Mouse (Mus musculus) cortical plate, adult 2 months (tissue): ENCODE results near the gene Msh5. TPM values are rescaled to one million over a fixed set of nuclear protein-coding genes. Genes with fewer than 3 reads are reported as not detected.
"Not testable (repeated sequence)": the region's sequence is repeated elsewhere in the genome, so short reads cannot be mapped to it uniquely, and the experiment has no call there.

ENCODE experiments used
- H3K27ac ChIP-seq: fragments of 200-500 bp; 2 replicates; pipeline ENCODE4 v1.5.1; 2012; ENCODE audit warnings: low read length, control low read depth, inconsistent platforms; ENCODE audit not compliant: insufficient read depth
- H3K4me1 ChIP-seq: fragments of 200-500 bp; 2 replicates; pipeline ENCODE4 v1.6.1; 2011; ENCODE audit warnings: low read length; ENCODE audit not compliant: control insufficient read depth, insufficient read depth
- H3K4me3 ChIP-seq: fragments of 200-500 bp; 2 replicates; pipeline ENCODE4 v1.5.1; 2011; ENCODE audit warnings: mild to moderate bottlenecking, low read length, control low read depth; ENCODE audit not compliant: insufficient read depth
- CTCF ChIP-seq: fragments of 200-500 bp; IDR thresholded peaks from 2 replicates; pipeline ENCODE4 v1.5.1; 2011; ENCODE audit warnings: mild to moderate bottlenecking, control low read depth, low read length; ENCODE audit not compliant: insufficient read depth; ENCODE audit errors: extremely low read depth
- POLR2A ChIP-seq: fragments of 200-500 bp; IDR thresholded peaks from 2 replicates; pipeline ENCODE4 v1.6.1; 2011; ENCODE audit warnings: mild to moderate bottlenecking, low read length, control low read depth; ENCODE audit not compliant: insufficient read depth; ENCODE audit errors: extremely low read depth
- polyA plus RNA-seq: library from polyadenylated mRNA; depleted of rRNA; stranded (reverse); fragments of >200 nt; gene quantifications from 2 replicates; pipeline ENCODE4 v1.2.3, GENCODE M21; 2012

Msh5 gene
- polyA plus RNA-seq, 1 experiment, result 0.58 TPM

DNA sequence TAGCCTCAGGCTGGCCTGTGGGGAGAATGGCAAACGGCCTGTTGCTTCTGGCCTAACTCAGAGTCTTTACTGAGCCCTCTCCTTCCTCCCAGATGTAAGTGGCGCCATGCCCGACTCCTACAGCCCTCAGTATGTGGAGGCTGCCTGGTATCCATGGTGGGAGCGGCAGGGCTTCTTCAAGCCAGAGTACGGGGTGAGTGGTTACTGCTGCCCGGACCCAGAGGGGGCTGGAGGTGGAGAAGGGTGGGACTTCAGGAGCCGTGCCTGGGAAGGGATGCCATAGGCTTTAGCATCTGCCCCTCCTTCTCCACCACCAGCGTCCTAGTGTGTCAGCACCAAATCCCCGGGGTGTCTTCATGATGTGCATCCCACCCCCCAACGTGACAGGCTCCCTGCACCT, 41.4 kb downstream of the Msh5 start:
- Histone ChIP-seq H3K4me3 (no peak overlapping the region), H3K27ac (no peak overlapping the region), H3K4me1 (peaks cover 4% of the 10 kb centered on the region; the same call in 1 of the 2 replicates)
- no peak for TF ChIP-seq POLR2A
- no peak for TF ChIP-seq CTCF

GRCm38 (mm10) chr17:35004075-35004717, 42.3 kb downstream of the Msh5 start:
- no peak overlapping the region for H3K27ac ChIP-seq
- peaks cover 4% of the 10 kb centered on the region; the same call in 1 of the 2 replicates for H3K4me1 ChIP-seq
- no peak overlapping the region for H3K4me3 ChIP-seq
- no peak for TF ChIP-seq CTCF
- no peak for TF ChIP-seq POLR2A

DNA sequence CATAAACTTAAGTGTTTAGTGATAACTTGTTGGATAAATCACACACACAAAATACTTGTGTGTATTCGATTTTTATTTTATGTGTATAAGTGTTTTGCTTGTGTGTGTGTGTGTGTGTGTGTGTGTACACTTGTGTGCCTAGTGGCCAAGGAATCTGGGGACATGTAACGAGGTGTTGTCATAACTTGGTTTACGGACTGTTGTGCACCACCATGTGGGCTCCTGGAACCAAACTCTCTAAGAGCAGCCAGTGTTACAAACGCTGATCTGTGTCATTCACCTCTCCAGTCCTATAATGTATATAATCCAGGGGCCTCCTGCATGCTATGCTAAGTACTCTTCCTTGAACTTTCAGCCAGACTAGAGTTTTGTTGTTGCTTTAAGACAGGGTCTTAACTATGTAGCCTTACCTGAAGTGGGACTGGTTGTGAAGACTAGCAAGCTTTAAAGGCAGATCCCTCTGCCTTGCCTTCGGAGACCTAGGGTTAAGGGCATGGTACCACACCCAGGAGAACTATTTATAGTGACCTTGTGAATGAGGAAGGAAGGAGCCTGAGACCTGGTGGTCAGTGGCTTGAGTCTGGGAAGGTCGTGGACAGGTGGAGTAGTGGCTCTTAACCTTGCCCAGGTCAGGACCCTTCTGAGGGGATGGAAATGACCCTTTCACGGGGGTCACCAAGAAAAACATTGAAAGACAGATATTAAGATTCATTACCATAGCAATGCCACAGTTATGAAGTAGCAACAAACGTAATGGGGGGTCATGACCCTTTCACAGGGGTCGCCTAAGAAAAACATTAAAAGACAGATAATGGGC, 43.3 kb downstream of the Msh5 start:
- TF ChIP-seq CTCF (no peak), POLR2A (no peak)

DNA sequence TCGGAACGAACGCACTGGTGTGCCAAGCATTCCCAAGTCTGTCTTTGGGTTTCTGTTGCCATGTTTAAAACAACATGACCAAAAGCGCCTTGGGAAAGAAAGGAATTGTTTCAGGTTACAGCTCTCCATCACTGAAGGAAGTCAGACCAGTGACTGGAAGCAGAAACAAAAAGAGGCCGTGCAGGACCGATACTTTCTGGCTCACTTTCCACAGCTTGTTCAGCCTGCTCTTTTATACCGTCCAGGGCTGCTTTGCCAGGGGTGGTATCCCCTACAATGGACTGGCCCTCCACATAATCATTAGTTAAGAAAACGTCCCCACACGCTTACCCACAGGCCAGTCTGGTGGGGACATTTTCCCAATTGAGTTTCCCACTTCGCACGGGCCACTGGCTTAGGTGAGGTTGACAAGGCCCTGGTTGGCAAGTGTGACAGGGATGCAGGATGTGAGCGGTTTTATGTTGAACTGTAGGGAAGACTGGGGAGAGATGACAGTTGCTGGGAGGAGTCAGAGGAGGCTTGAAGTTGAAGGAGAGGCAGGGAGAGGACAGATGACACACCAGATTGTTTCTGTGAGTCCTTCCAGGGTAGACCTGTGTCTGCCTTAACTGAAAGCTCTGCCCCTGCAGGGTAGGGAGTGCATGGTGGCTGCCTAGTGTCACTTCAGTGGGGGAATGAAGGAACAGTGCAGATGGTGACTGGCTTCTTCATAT, 44.2 kb downstream of the Msh5 start:
- Histone ChIP-seq H3K4me1 (peaks cover 4% of the 10 kb centered on the region; the same call in 1 of the 2 replicates), H3K4me3 (peak overlapping the region; percentile 94; the same call in 1 of the 2 replicates), H3K27ac (no peak overlapping the region)
- TF ChIP-seq POLR2A, result no peak
- no peak for TF ChIP-seq CTCF

More for the DNA sequence above, 43.3 kb downstream of the Msh5 start:
- peaks cover 4% of the 10 kb centered on the region; the same call in 1 of the 2 replicates for H3K4me1 ChIP-seq
- H3K4me3 ChIP-seq, result no peak overlapping the region
- no peak overlapping the region for H3K27ac ChIP-seq

- TF ChIP-seq POLR2A (no peak), CTCF (no peak)
- Histone ChIP-seq H3K4me3 (peak overlapping the region; percentile 94), H3K4me1 (peaks cover 4% of the 10 kb centered on the region; the same call in 1 of the 2 replicates), H3K27ac (peak overlapping the region; percentile 100)
Measured at GRCm38 (mm10) chr17:35001452-35002152, 44.9 kb downstream of the Msh5 start.

DNA sequence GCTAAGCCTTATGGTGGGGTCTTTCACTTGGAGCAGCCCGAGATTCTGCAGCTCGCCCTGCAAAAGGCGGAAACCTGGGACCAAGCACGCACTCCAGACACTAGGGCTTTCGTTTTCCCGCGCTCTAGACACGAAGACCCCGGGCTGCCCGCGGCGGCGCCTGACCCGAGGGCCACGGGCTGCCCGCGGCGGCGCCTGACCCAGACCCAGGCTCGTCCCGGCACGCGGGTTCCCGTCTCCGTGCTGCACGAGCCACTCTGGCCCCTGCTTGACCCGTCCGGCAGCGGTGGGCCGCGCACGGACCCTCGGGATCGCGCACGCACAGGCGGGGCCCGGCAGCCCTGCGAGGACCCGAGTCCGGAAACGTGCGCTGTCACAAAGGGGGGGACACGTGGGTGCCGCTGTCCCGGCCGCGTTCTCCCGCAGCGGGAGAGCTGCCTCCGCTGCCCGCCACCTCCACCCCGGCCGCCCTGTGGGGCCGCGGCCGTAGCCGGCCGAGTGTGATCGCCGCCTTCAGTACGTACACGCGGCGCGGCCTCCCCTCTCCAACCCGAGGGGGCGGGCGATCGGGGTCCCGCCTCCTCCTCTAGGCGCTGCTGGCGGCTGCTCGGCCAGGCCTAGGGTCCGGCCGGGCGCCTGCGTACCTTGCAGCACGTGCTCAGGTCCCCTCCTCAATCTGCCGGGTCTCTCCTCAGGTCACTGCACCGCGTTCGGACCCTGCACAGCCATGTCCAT, 45.7 kb downstream of the Msh5 start, which contains the start of gene Vars:
Gene Vars, plus strand, starts transcription at position 271 of the 735 bp plus-strand sequence.
- H3K4me3 ChIP-seq, result peak within 1 kb of the TSS; percentile 94
- no peak for TF ChIP-seq CTCF
- peak; percentile 22; the same call in 1 of the 2 replicates for TF ChIP-seq POLR2A
- peaks cover 4% of the 10 kb centered on the region; the same call in 1 of the 2 replicates for H3K4me1 ChIP-seq
- peak within 1 kb of the TSS; percentile 100 for H3K27ac ChIP-seq

DNA sequence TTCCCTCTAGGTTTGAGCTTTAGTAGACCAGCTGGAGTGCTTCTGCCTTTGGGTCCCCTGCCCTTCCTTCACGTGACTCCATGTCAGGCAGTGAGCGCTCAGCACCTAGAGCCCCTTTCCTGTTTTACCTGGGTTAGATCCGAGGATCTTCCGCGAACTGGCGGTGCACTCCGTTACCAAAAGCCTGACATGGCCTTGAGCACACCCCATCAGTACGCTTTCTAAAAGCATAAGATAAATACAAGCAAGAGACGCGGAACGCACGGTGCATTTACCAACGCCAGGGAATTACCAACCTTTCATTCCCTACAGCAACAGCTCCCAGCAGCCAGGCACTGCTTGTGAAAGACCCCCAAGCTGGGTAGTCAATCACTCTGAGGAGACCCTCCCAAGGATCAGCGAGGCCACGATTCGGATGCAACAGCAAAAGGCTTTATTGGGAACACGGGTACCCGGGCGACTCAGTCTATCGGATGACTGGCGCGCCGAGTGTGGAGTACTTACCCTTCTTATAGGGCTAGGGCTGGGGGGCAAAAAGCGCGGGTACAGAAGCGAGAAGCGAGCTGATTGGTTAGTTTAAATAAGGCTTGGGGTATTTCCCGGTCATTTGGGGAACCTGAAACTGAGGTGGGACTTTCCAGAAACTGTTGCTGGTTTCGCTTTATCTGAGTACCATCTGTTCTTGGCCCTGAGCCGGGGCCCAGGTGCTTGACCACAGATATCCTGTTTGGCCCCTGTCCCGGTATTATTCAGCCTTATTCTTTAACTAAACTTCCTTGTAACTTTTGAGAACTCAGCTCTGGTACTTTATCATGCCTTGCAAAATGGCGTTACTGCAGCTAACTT, 46.5 kb downstream of the Msh5 start:
- H3K27ac ChIP-seq, H3K4me1 ChIP-seq: not testable (repeated sequence)
- peak overlapping the region; percentile 94 for H3K4me3 ChIP-seq
